Mouse (Mus musculus) lung, adult 2 months (tissue): Measurements from ENCODE around the gene 4931428L18Rik.

Experiments used
- CTCF ChIP-seq: fragments of 200-500 bp; IDR thresholded peaks from 2 replicates; pipeline ENCODE4 v1.5.1; 2011; ENCODE audit warnings: mild to moderate bottlenecking, low read length, control low read depth; ENCODE audit not compliant: insufficient read depth
- POLR2A ChIP-seq: fragments of 200-500 bp; IDR thresholded peaks from 2 replicates; pipeline ENCODE4 v1.6.1; 2011; ENCODE audit warnings: low read depth, mild to moderate bottlenecking, control low read depth, low read length, borderline replicate concordance; ENCODE audit errors: extremely low read depth

DNA sequence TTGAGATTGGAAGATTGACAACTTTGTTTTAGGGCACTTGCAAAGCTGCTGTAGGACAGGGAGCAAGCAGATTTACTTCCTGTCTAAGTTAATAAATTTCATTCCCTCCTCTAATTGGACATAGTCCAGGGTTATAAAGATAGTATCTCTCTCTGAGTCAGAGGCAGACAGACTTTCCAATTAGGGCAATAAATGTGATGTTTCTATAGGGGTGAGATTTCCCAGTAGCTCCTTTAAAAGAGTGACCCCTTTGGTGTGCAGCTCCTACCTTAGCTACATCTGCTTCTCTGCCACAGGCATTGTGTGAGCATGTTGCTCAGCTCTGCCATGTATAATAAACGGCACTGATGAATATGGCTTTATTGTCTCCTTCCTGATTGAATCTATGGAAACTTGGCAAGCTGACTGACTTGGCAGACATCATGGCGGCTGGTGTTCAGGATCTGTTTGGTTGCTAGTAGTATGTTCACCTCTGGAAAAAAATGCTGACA, 163.6 kb downstream of the 4931428L18Rik start:
- no peak for TF ChIP-seq POLR2A
- no peak for TF ChIP-seq CTCF
